Mouse (Mus musculus) v-Abl transformed pro-B cells (cell line): ENCODE results near the gene C130050O18Rik.

Experiments
- in situ Hi-C, 2 experiments: fragments of 400-800 bp; cut with MboI; formaldehyde crosslinking; loops; one replicate each; pipeline ENCODE4 v1.15.1; 2025; ENCODE audit not compliant: unreplicated experiment in 2 of 2

The C130050O18Rik gene

DNA sequence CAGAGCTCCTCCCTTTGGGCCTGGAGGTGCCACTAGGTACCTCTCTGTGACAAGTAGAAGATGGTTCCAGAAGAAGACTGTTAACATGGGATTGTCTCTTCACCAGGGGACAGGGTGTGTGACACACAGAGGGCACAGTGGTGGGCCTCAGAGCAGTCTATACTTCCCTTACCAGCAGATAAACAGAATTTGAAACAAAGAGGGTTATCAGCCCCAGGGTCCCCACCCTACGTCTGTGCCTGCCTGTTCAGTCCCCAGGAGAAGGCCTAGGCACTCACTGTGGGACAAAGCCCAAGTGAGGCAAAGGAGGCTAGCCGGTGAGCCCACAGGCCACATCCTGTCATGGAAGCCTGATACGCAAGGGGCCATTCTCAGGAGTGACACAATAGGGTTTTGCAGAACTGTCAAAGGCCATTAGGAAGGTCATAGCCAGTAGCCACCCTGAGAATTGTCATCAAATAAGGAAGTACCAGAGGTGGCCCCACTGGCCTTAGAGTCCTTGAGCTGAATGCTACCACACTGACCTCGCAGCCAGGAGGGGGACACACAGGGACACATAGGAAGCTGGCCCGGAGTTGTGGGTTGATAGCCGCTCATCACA, at the start of gene C130050O18Rik:
Gene C130050O18Rik, plus strand, starts transcription at position 480 of the 601 bp plus-strand sequence.
- in situ Hi-C loops, result loop anchor here (5.0 kb wide), 1 partner anchor 43 kb away; no protein-coding TSS in a partner anchor

DNA sequence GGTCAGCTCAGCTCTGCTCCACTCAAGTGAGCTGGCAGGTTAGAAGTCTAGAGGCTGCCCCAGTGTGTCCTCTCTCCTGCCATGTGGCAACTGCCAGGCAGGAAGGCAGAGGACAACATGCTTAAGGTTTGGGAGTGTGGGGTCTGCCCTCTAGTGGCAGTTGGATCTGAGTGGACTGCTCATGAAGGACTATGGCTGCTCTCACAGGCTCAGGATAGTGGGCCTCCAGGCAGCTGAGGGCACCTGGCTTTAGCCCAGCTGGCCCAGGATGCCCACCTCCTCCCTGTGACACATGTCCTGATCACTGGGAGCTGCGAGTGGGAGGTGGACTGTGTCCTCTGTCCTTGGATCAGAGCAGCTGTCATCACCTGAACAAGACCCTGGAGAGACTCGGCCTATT, 46.4 kb upstream of the C130050O18Rik start:
- in situ Hi-C loops, result loop anchor here (5.0 to 10.0 kb wide), 2 partner anchors 284 to 511 kb away; no protein-coding TSS in a partner anchor

DNA sequence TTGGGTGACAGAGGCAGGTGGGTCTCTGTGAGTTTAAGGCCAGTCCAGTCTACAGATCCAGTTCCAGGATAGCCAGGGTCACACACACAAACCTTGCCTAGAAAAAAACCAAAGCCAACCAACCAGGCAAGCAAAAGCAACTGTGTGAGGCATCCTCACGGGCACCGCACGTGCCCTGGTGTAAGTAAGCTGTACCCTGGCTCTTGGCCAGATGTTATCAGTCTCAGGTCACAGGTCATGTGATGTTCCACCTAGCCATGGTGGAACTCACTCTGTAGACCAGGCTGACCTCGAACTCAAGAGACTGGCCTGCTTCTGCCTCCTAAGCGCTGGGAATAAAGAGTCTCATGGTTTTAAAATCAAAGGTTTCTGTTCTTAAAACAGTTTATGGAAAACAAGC, 45.8 kb upstream of the C130050O18Rik start:
- in situ Hi-C loops, result loop anchor here (5.0 to 10.0 kb wide), 2 partner anchors 284 to 512 kb away; no protein-coding TSS in a partner anchor

DNA sequence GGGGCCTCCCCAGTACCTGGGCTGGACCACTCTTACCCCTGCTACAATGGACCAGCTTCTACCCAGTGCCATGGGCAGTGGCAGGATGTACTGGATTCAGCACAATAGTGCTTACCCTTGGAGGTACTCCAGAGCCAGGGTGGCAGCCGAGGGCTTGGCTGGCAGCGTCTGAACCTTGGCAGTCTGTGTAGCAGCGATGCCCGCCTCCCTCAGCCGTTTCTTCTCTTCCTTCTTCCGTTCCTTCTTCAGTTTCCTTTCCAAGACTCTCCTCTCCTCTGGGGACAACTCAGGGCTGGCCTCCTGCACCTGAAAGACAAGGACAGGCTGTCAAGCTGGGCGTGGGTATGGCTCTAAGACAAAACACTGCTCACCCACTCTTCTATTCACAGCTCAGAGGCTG, 41.2 kb upstream of the C130050O18Rik start:
- in situ Hi-C loops, result loop anchor here (5.0 to 10.0 kb wide), 6 partner anchors 38 to 381 kb away; partner anchors contain the start of gene 3110082I17Rik (in 1 of the 2)

DNA sequence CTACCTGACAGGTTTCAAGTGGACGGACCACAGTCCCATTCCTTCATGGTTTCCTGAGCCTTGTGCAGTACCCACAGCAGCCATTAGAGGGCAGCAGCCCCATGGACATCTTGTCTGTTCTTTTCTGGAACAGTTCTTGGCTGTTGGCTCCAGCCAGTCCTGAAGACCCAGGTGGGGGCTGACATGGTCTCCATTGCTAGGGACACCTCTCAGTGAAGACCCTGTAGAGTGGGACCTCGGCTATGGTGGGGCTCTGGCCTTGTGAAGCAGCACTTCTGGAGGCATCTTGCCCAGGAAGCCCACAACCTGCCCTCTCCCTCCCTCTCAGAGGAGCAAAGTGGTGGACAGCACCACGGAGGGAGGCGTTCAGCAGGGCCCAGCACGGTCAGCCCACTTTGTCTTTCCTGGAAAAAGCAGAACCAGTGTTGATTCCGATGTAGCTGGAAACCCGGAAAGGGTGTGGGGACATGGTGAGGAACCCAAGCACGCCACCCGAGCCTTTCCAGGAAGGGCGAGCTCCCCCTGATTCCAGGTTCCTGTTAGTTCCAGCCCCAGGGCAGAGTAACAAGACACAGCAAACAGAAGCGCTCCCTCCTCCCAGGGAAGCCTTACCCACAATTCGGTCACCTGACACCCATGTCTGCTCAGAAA, 40.7 kb upstream of the C130050O18Rik start:
- in situ Hi-C loops, result loop anchor here (5.0 to 10.0 kb wide), 6 partner anchors 38 to 380 kb away; partner anchors contain the start of gene 3110082I17Rik (in 1 of the 2)

DNA sequence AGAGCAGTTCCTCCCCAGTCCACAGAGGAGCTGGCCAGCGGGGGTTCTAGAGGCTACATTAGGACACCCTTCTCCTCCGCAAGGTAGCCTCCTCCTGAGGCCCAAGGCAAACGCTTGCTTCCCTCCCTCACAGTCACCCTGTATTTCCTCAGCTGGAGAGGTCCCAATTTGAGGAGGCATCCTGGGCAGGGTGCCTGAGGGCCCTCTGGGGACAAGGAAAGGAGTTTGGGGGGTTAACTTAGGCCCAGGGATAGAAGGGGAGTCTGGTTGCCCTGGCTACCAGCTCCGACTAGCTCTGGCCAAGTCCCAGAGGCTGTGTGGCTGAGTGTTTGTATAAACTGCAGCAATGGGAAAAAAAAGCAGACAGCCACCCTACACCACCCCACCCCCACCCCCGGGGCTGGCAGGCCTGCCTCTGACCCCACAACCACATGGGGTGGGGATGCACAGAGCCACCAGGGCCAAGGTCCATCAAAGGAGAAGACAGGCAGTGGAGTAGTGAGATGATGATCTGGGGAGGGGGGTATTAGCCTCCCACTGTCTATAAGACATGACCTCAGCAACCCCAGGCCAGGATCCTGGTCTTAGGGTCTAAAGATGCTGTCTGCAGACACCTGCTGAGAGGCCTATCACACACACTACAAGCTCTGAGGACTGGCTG, 40.0 kb upstream of the C130050O18Rik start:
- in situ Hi-C loops, result loop anchor here (5.0 to 10.0 kb wide), 6 partner anchors 37 to 380 kb away; partner anchors contain the start of gene 3110082I17Rik (in 1 of the 2)

GRCm38 (mm10) chr5:139365827-139366226, 39.3 kb upstream of the C130050O18Rik start:
- in situ Hi-C loops, result loop anchor here (5.0 to 10.0 kb wide), 3 partner anchors 99 to 379 kb away; partner anchors contain the start of gene 3110082I17Rik (in 1 of the 2)

- in situ Hi-C loops, result loop anchor here (5.0 to 10.0 kb wide), 3 partner anchors 98 to 378 kb away; partner anchors contain the start of gene 3110082I17Rik (in 1 of the 2)
Measured at GRCm38 (mm10) chr5:139366484-139366883, 38.6 kb upstream of the C130050O18Rik start.

GRCm38 (mm10) chr5:139367884-139368458, 37.1 kb upstream of the C130050O18Rik start:
- in situ Hi-C loops, result loop anchor here (5.0 to 10.0 kb wide), 3 partner anchors 97 to 377 kb away; partner anchors contain the start of gene 3110082I17Rik (in 1 of the 2)

DNA sequence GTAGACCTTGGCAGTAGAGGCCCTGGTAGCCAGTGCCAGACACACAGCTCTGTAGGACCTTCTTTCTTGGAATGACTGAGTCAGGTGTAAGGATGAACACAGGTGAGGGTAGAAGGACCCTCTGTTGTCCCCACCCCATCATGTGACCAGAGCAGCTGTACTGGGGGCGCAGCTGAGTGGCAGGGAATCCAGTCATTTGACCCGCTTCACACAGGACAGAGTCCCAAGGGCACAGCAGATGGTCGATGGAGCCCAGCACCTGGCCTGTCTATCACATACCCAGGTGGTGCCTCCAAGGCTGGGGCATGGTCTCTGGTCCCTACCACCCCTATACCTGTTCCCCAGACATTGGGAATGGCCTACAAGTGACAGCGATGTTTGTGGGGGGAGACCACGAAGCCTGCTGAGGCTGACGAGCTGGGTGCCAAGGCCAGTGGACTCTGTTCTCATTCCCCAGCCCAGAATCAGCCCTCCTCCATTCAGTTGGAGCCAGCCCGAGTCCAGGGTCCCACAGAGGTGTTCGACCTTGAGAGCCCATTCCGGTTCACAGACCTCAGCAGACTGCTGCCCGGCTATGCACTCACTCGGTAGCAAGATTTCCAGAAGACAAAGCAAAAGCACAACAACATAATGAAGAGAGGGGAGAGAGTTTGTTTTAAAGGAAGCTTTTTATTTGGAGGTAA, 36.3 kb upstream of the C130050O18Rik start:
- in situ Hi-C loops, result loop anchor here (5.0 to 10.0 kb wide), 3 partner anchors 96 to 376 kb away; partner anchors contain the start of gene 3110082I17Rik (in 1 of the 2)

DNA sequence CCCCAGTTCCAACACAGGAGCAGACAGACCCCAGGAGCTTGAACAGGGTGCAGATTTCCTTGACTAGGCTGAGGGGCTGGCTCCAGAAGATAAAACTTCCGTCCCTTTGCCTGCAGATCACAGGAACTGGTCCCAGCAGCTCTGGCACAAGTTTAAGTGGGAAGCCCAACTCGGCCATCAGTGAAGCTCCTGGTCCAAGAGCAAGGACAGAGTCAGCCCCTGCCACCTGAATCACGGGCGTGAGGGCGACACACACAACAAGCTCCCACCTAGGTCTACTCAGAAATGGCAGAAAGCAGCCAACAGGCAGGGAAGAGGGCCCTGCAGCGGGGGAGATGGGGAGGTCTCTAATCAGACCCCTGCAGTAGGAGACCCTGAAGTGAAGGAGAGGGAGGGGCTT, 34.7 kb upstream of the C130050O18Rik start:
- in situ Hi-C loops, result no loop called here

DNA sequence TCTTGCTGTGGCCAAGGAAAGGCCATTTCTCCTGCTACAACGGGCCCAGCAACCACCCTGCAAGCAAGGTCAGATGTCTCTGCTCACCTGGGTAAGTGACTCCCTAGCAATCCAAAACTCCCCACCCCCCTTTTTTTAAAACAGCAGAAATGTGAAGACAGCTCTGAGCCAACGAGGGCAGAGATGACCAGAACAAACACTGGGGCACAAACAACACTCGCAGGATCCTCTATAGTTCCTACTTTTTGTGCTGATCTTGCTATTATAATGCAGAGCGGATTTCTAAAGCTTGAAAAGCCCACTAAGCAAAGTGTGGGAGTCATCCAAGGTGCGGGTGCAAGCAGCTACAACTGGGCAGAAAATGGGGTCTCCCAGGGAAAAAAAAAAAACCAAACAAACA, 34.0 kb upstream of the C130050O18Rik start:
- in situ Hi-C loops, result no loop called here

- in situ Hi-C loops, result no loop called here
Measured at GRCm38 (mm10) chr5:139371631-139372401, 33.3 kb upstream of the C130050O18Rik start.

DNA sequence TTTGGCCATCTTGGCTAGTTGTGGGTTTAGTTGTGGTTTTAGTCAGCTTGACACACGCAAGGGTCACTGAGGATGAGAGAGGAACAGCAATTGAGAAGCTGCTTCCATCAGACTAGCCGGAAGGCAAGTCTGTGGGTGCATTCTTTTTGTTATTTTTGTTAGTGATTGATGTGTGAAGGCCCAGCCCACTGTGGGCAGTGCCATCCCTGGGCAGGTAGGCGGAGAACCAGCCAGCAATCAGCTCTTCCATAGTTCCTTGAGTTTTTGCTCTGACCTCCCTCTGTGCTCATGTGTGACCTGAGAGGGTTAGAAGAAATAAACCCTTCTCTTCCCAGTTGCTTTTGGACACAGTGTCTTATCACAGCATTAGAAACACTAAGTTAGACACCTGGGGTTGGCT, 32.0 kb upstream of the C130050O18Rik start:
- in situ Hi-C loops, result no loop called here

- in situ Hi-C loops, result no loop called here
Measured at GRCm38 (mm10) chr5:139373889-139374444, 31.1 kb upstream of the C130050O18Rik start.

- in situ Hi-C loops, result no loop called here
Measured at GRCm38 (mm10) chr5:139374841-139375240, 30.2 kb upstream of the C130050O18Rik start.

GRCm38 (mm10) chr5:139377468-139378270, 27.4 kb upstream of the C130050O18Rik start, which contains the start of gene Gpr146:
Gpr146 (plus strand) TSS chr5:139377697.
- in situ Hi-C loops, result no loop called here

DNA sequence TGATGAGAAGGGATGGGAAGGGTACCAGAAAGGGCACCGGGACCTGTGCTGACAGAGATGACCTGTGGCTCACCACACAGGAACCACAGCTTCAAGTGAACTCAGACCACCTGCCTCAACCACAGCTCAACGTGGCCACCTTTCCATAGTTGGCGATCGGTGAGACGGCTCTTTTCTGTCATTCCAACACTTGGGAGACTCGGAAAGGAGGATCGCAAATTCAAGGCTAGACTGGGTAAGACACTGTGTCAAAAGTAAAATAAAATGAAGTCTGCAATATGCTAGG, 26.9 kb upstream of the C130050O18Rik start:
- in situ Hi-C loops, result no loop called here
